Mouse (Mus musculus): ENCODE results near the gene Map7. TPM values are rescaled to one million over a fixed set of nuclear protein-coding genes. Genes with fewer than 3 reads are reported as not detected.

Map7 gene
- polyA plus RNA-seq, 1 experiment from 2014 or later = 47.0 TPM

DNA sequence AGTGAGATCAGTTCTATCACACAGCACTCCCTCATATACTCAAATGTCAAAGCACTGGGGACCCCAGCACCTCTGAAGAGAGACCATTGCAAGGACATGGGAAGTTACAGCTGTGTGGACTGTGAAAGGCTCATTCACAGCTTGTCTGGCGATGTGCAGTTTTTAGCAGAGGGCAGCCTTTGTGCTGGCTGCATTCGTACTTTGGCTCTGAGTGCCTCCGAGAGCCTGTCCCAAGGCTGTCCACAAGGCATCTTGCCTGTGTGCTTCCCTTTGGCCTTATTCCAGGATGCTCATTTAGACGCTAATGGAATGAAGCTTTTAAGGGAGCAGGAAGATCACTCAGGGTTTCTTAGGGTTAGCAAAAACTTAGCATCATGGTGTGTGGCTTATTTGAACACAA, 78.5 kb downstream of the Map7 start:
- Histone ChIP-seq H3K4me3 (ENCODE audit: low read depth, low read length) (no peak overlapping the region), H3K36me3 (ENCODE audit: control insufficient read depth, insufficient read depth) (peaks cover 17% of the 10 kb centered on the region; the same call in 1 of the 2 replicates), H3K4me1 (replicated peaks; ENCODE audit: control insufficient read depth, insufficient read depth, low read length) (0 out of 2 replicates have a peak, but pooled peaks cover 4% of the 10 kb centered on the region), H3K27me3 (replicated peaks; ENCODE audit: control insufficient read depth, insufficient read depth, low read length) (no peaks in the 10 kb centered on the region), H3K27ac (ENCODE audit: low read depth, low read length) (no peak overlapping the region), H3K4me2 (replicated peaks; ENCODE audit: low read depth) (no peak overlapping the region), H3K9ac (ENCODE audit: low read depth, low read length) (no peak overlapping the region), H3K9me3 (ENCODE audit: control insufficient read depth) (no peaks in the 10 kb centered on the region)
- 53% methylated on average over 4 of the region's 4 CpGs for WGBS
- TF ChIP-seq CTCF (IDR thresholded peaks at IDR 0.05; ENCODE audit: low read depth) = no peak
- no peak for ATAC-seq

DNA sequence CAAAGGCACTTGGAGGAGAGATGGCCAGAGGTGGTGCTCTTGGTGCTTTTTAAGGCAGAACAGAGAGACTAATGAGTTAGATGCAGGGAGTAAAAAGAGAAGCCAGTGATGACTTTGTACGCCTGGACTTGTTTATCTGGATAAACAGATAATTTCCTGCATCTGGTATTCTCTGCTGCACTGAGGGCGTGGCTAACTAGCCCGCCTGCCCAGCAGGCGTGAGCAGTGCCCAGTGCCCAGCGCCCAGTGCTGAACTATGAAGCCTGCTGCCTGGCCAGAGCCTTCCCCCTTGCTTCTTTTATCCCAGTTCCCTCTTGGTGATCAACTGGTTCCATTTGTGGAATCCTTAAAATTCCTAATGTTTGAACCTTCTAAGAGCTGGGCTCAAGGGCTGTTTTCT, 81.8 kb downstream of the Map7 start:
- no peak for ATAC-seq

DNA sequence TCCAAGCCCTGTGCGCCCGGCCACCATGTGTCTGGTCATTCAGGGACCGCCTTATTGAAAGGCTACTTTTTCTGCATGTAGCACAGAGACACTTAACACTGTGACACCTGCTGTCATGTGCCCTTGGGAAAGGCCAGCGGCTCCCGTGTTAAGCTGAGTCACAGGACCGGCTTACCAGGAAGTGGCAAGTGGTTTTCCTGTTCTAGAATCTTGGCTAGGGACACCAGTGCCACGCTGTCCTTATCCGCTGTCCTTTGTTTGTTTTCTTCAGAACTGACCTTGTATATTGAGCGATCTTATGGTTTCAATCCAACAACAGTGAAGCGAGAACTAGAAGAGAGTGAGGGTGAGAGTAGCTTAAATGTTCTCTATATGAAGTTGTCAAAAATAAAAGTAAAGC, 85.2 kb downstream of the Map7 start:
- Histone ChIP-seq H3K27me3 (replicated peaks; ENCODE audit: control insufficient read depth, insufficient read depth, low read length) (no peaks in the 10 kb centered on the region), H3K4me2 (replicated peaks; ENCODE audit: low read depth) (no peak overlapping the region), H3K4me1 (replicated peaks; ENCODE audit: control insufficient read depth, insufficient read depth, low read length) (no peaks in the 10 kb centered on the region), H3K9me3 (ENCODE audit: control insufficient read depth) (no peaks in the 10 kb centered on the region), H3K36me3 (ENCODE audit: control insufficient read depth, insufficient read depth) (peaks cover 43% of the 10 kb centered on the region), H3K4me3 (ENCODE audit: low read depth, low read length) (no peak overlapping the region), H3K27ac (ENCODE audit: low read depth, low read length) (0 out of 2 replicates have a peak overlapping the region, but pooled peaks have one; percentile 11), H3K9ac (ENCODE audit: low read depth, low read length) (no peak overlapping the region)
- no peak for TF ChIP-seq CTCF (IDR thresholded peaks at IDR 0.05; ENCODE audit: low read depth)
- 71% methylated on average over 10 of the region's 10 CpGs for WGBS
- ATAC-seq = 0 out of 2 replicates have a peak, but pooled peaks have one; percentile 59

More for the DNA sequence above, 81.8 kb downstream of the Map7 start:
- Histone ChIP-seq H3K27me3 (replicated peaks; ENCODE audit: control insufficient read depth, insufficient read depth, low read length) (no peaks in the 10 kb centered on the region), H3K27ac (ENCODE audit: low read depth, low read length) (no peak overlapping the region), H3K4me3 (ENCODE audit: low read depth, low read length) (no peak overlapping the region), H3K9ac (ENCODE audit: low read depth, low read length) (no peak overlapping the region), H3K9me3 (ENCODE audit: control insufficient read depth) (no peaks in the 10 kb centered on the region), H3K4me1 (replicated peaks; ENCODE audit: control insufficient read depth, insufficient read depth, low read length) (no peaks in the 10 kb centered on the region), H3K36me3 (ENCODE audit: control insufficient read depth, insufficient read depth) (peaks cover 31% of the 10 kb centered on the region; the same call in 1 of the 2 replicates), H3K4me2 (replicated peaks; ENCODE audit: low read depth) (no peak overlapping the region)
- WGBS = 46% methylated on average over 5 of the region's 5 CpGs
- TF ChIP-seq CTCF (IDR thresholded peaks at IDR 0.05; ENCODE audit: low read depth) = no peak

DNA sequence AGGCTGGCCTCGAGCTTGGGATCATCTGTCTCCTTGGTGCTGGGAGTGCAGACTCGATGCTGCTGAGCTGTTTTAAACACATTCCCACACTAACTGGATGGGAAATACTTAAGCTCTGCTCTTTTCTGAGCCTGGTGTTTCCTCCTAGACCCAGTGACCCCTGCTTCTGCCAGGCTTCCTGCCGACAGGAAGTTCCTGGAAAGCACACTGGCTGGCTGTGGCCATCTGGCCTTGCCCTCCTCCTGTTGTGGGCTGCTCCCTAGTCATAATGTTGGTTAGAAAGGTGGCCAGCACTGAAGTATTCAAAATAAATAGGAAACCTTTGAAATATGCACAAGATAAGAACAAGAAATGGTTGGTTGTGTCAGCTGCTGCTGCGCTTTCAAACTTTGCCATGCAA, 86.2 kb downstream of the Map7 start:
- no peak for TF ChIP-seq CTCF (IDR thresholded peaks at IDR 0.05; ENCODE audit: low read depth)
- WGBS = 39% methylated on average over 4 of the region's 4 CpGs
- Histone ChIP-seq H3K27me3 (replicated peaks; ENCODE audit: control insufficient read depth, insufficient read depth, low read length) (no peaks in the 10 kb centered on the region), H3K9ac (ENCODE audit: low read depth, low read length) (no peak overlapping the region), H3K4me2 (replicated peaks; ENCODE audit: low read depth) (no peak overlapping the region), H3K36me3 (ENCODE audit: control insufficient read depth, insufficient read depth) (peaks cover 38% of the 10 kb centered on the region), H3K9me3 (ENCODE audit: control insufficient read depth) (no peaks in the 10 kb centered on the region), H3K4me3 (ENCODE audit: low read depth, low read length) (no peak overlapping the region), H3K4me1 (replicated peaks; ENCODE audit: control insufficient read depth, insufficient read depth, low read length) (no peaks in the 10 kb centered on the region), H3K27ac (ENCODE audit: low read depth, low read length) (0 out of 2 replicates have a peak overlapping the region, but pooled peaks have one; percentile 17)
- no peak for ATAC-seq

DNA sequence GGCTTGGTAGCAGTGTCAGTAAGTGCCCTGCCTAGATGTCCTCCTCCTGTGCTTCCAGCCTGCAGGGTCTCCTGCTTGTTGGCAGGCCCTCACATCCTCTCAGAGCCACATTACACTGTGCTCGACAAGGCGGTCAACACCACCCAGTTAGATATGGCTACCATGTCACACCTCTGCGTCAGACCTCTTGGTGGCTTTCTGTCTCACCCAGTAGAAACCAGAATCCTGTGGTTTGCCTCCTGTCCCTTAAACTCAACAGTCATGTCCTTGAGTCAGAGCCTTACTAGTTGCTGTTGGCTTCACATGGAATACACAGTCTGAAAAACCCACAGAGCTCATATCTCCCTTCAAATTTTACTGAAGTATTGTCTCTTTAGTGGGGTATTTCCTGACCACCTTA, 87.4 kb downstream of the Map7 start:
- no peak overlapping the region for H3K4me2 ChIP-seq (replicated peaks; ENCODE audit: low read depth)
- no peak overlapping the region for H3K27ac ChIP-seq (ENCODE audit: low read depth, low read length)
- no peaks in the 10 kb centered on the region for H3K27me3 ChIP-seq (replicated peaks; ENCODE audit: control insufficient read depth, insufficient read depth, low read length)
- no peak overlapping the region for H3K4me3 ChIP-seq (ENCODE audit: low read depth, low read length)
- H3K9me3 ChIP-seq (ENCODE audit: control insufficient read depth) = no peaks in the 10 kb centered on the region
- no peak for TF ChIP-seq CTCF (IDR thresholded peaks at IDR 0.05; ENCODE audit: low read depth)
- H3K4me1 ChIP-seq (replicated peaks; ENCODE audit: control insufficient read depth, insufficient read depth, low read length) = no peaks in the 10 kb centered on the region
- 91% methylated on average over 3 of the region's 3 CpGs for WGBS
- H3K36me3 ChIP-seq (ENCODE audit: control insufficient read depth, insufficient read depth) = peaks cover 36% of the 10 kb centered on the region
- ATAC-seq = no peak
- no peak overlapping the region for H3K9ac ChIP-seq (ENCODE audit: low read depth, low read length)

DNA sequence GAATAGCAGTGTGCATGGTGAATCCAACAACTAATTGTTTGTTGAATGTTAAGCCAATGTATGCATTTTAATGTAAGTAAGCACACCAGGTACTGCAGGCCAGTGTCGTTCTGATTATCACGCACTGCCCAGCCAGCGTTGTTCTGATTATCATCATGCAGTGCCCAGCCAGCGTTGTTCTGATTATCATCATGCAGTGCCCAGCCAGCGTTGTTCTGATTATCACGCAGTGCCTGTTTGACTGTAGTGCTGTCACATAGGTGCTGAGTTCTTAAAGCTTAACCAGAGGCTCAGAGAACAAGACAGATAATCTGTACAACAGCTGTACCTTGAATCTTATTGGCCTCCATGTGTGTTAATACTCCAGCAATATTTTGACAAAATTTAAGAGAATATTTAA, 88.0 kb downstream of the Map7 start:
- no peak overlapping the region for H3K4me3 ChIP-seq (ENCODE audit: low read depth, low read length)
- WGBS = 73% methylated on average over 6 of the region's 6 CpGs
- H3K9me3 ChIP-seq (ENCODE audit: control insufficient read depth) = no peaks in the 10 kb centered on the region
- H3K27ac ChIP-seq (ENCODE audit: low read depth, low read length) = no peak overlapping the region
- peaks cover 30% of the 10 kb centered on the region for H3K36me3 ChIP-seq (ENCODE audit: control insufficient read depth, insufficient read depth)
- H3K4me2 ChIP-seq (replicated peaks; ENCODE audit: low read depth) = no peak overlapping the region
- H3K27me3 ChIP-seq (replicated peaks; ENCODE audit: control insufficient read depth, insufficient read depth, low read length) = no peaks in the 10 kb centered on the region
- no peak for ATAC-seq
- TF ChIP-seq CTCF (IDR thresholded peaks at IDR 0.05; ENCODE audit: low read depth) = no peak
- H3K4me1 ChIP-seq (replicated peaks; ENCODE audit: control insufficient read depth, insufficient read depth, low read length) = no peaks in the 10 kb centered on the region
- no peak overlapping the region for H3K9ac ChIP-seq (ENCODE audit: low read depth, low read length)

DNA sequence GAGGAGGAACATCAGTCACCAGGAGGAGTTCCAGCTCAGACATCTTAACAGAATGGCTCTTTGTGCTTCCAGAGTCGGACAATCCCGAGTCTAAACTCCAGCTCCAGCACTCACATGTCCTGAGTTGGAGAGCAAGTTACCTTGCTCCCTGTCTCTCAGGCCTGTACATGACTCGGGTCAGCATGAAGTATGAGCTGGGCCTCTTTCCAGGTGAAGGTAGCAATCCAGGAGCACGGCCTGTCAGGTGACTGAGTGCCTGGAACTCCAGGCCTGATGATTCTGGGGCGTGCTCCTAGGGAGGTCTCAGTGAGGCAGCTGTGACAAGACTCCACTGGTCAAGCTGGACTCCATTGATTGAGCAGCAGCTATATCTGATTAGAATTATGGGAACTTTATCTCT, 90.0 kb downstream of the Map7 start:
- 50% methylated on average over 5 of the region's 5 CpGs for WGBS
- Histone ChIP-seq H3K36me3 (ENCODE audit: control insufficient read depth, insufficient read depth) (peaks cover 15% of the 10 kb centered on the region), H3K9ac (ENCODE audit: low read depth, low read length) (no peak overlapping the region), H3K4me1 (replicated peaks; ENCODE audit: control insufficient read depth, insufficient read depth, low read length) (peaks cover under 1% of the 10 kb centered on the region; the same call in 1 of the 2 replicates), H3K27me3 (replicated peaks; ENCODE audit: control insufficient read depth, insufficient read depth, low read length) (no peaks in the 10 kb centered on the region), H3K27ac (ENCODE audit: low read depth, low read length) (peak overlapping the region; percentile 31; the same call in 1 of the 2 replicates), H3K9me3 (ENCODE audit: control insufficient read depth) (no peaks in the 10 kb centered on the region), H3K4me2 (replicated peaks; ENCODE audit: low read depth) (no peak overlapping the region), H3K4me3 (ENCODE audit: low read depth, low read length) (no peak overlapping the region)
- peak; percentile 71 for ATAC-seq
- no peak for TF ChIP-seq CTCF (IDR thresholded peaks at IDR 0.05; ENCODE audit: low read depth)
